Mouse (Mus musculus) heart, postnatal 36 days (tissue): ENCODE results near the gene Gimap9. TPM values are rescaled to one million over a fixed set of nuclear protein-coding genes. Genes with fewer than 3 reads are reported as not detected.
"Not testable (repeated sequence)": the region's sequence is repeated elsewhere in the genome, so short reads cannot be mapped to it uniquely, and the experiment has no call there.

Source experiments
- DNase-seq, 2 experiments: peaks; one replicate each; pipeline ENCODE4 v3.0.0; 2021 to 2022
- intact Hi-C: fragments of 180-260 bp; cut with DNase I; formaldehyde crosslinking; loops from one replicate; pipeline ENCODE4 v1.15.1; 2025
- total RNA-seq, 2 experiments: library from RNA; stranded (reverse); gene quantifications; 2 replicates each; pipeline ENCODE4 v1.2.3; 2021

Gimap9 gene
- total RNA-seq, 2 experiments from 2014 or later, result 4.8 to 5.2 TPM

- no peak for DNase-seq
- intact Hi-C loops, result no loop called here
Measured at GRCm38 (mm10) chr6:48650041-48650440, 25.9 kb upstream of the Gimap9 start.

GRCm38 (mm10) chr6:48658721-48659120, 17.2 kb upstream of the Gimap9 start:
- intact Hi-C loops, result no loop called here
- DNase-seq, result no peak

GRCm38 (mm10) chr6:48664750-48665149, 11.2 kb upstream of the Gimap9 start:
- DNase-seq, result no peak
- intact Hi-C loops, result loop anchor here (5.0 kb wide), 1 partner anchor 293 kb away; no protein-coding TSS in a partner anchor

GRCm38 (mm10) chr6:48665471-48665870, 10.5 kb upstream of the Gimap9 start:
- intact Hi-C loops, result loop anchor here (5.0 kb wide), 1 partner anchor 292 kb away; no protein-coding TSS in a partner anchor
- DNase-seq, result no peak

GRCm38 (mm10) chr6:48666159-48666586, 9.8 kb upstream of the Gimap9 start:
- intact Hi-C loops, result loop anchor here (5.0 kb wide), 1 partner anchor 291 kb away; no protein-coding TSS in a partner anchor

GRCm38 (mm10) chr6:48668022-48668421, 7.9 kb upstream of the Gimap9 start:
- intact Hi-C loops, result loop anchor here (5.0 kb wide), 1 partner anchor 289 kb away; no protein-coding TSS in a partner anchor
- no peak for DNase-seq

More at GRCm38 (mm10) chr6:48666159-48666586, 9.8 kb upstream of the Gimap9 start:
- no peak for DNase-seq

GRCm38 (mm10) chr6:48669446-48669969, 6.4 kb upstream of the Gimap9 start:
- intact Hi-C loops, result loop anchor here (5.0 kb wide), 1 partner anchor 288 kb away; no protein-coding TSS in a partner anchor
- no peak for DNase-seq

- intact Hi-C loops, result loop anchor here (2.0 kb wide), 1 partner anchor 26 kb away; no protein-coding TSS in a partner anchor
- no peak for DNase-seq
Measured at GRCm38 (mm10) chr6:48674291-48675058, 1.5 kb upstream of the Gimap9 start.

GRCm38 (mm10) chr6:48675400-48675930, 464 bp upstream of the Gimap9 start:
- intact Hi-C loops, result loop anchor here (2.0 kb wide), 1 partner anchor 27 kb away; no protein-coding TSS in a partner anchor
- no peak for DNase-seq

GRCm38 (mm10) chr6:48676860-48677415, 1.0 kb downstream of the Gimap9 start:
- intact Hi-C loops, result no loop called here
- DNase-seq, result no peak

GRCm38 (mm10) chr6:48677492-48678345, 1.8 kb downstream of the Gimap9 start:
- DNase-seq, result no peak
- intact Hi-C loops, result no loop called here

GRCm38 (mm10) chr6:48678391-48678790, 2.5 kb downstream of the Gimap9 start:
- no peak for DNase-seq
- intact Hi-C loops, result no loop called here

- intact Hi-C loops, result no loop called here
- no peak for DNase-seq
Measured at GRCm38 (mm10) chr6:48679701-48680100, 3.8 kb downstream of the Gimap9 start.

GRCm38 (mm10) chr6:48680421-48680820, 4.5 kb downstream of the Gimap9 start:
- no peak for DNase-seq
- intact Hi-C loops, result no loop called here

- intact Hi-C loops, result no loop called here
- DNase-seq, result no peak
Measured at GRCm38 (mm10) chr6:48681472-48682090, 5.7 kb downstream of the Gimap9 start.

- no peak for DNase-seq
- intact Hi-C loops, result no loop called here
Measured at GRCm38 (mm10) chr6:48682271-48682670, 6.3 kb downstream of the Gimap9 start.

- DNase-seq, intact Hi-C loops: not testable (repeated sequence)
Measured at GRCm38 (mm10) chr6:48683263-48683821, 7.4 kb downstream of the Gimap9 start.

GRCm38 (mm10) chr6:48684319-48684718, 8.4 kb downstream of the Gimap9 start, which contains the start of gene Gimap4:
TSS of gene Gimap4 (plus strand) at chr6:48684549.
- no peak for DNase-seq
- intact Hi-C loops, result loop anchor here (2.0 kb wide), 1 partner anchor 62 kb away; the partner anchor contains the start of gene Gimap5

- intact Hi-C loops, result loop anchor here (1.0 to 2.0 kb wide), 2 partner anchors 12 to 62 kb away; partner anchors contain the start of gene Gimap5
- no peak for DNase-seq
Measured at GRCm38 (mm10) chr6:48684806-48685205, 8.9 kb downstream of the Gimap9 start.
